Mouse (Mus musculus): Measurements from ENCODE around the gene Arid3c. TPM values are rescaled to one million over a fixed set of nuclear protein-coding genes. Genes with fewer than 3 reads are reported as not detected.
"Not testable (repeated sequence)": the region's sequence is repeated elsewhere in the genome, so short reads cannot be mapped to it uniquely, and the experiment has no call there.

The Arid3c gene
- total and polyA plus RNA-seq, 2 experiments from 2014 or later: not detected

DNA sequence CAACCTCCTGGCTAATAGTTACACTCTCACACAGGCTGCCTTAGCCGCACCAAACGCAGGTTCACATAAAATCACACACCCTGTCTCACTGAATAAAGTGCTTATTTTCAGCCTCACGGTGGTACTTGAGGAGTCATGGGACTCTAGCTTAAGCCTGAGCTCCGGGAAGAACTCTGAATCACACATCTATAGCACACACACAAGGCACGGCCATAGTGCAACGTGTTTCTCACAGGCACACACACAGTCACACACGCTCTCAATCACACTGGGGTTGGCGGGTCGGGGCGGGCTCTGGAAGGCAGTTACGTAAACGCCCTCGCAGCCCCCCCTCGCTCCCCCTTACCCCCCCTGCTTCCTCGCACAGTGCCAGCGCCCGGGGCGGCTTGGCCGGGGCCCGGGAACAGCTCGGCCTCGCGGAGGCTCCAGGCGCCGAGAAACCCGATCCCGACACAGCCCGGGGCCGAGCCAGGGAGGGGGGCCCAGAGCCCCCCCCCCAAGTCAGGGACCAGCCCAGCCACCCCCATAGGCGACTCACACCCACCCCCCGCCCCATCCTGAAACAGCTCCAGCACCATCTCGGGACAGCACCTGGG, 32.4 kb downstream of the Arid3c start:
- 14% methylated on average over 22 of the region's 32 CpGs for WGBS

DNA sequence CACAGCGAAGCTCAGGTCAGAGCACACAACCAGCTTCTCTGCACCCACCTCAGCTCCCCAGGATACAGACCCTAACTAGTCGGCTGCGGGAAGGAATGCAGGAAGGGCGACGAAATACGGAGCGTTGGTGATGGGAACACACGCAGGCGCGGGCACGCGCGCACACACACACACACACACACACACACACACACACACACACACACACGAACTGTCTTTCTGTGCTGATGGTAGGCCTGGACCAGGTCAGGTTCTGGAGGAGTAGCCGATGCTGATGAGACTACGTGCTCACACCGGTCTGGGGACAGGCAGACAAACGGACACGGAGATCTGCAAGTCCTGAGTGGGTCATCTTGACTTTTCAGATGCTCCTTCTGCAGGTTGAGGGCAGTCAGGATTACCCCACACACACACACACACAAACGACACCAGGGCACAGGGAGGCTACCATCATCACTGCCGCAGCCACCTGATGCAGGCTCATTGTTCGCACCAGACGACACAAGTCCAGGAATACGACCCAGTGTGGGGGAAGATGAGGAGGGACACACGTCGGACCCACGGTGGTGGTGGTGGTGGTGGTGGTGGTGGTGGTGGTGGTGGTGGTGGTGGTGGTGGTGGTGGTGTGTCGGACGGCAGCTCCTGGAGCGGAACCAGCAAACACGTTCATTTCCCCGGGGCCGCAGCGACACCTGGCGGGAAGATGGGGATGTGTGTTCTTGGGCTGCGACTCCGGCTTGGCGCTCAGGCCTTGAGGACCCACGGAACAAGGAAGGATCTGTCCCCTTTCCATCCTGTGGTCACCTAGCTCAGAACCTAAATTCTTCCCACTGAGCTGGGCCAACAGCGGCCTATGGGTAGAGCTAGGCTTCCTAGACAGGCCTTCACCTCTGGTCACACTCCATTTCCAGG, 33.8 kb downstream of the Arid3c start, which contains the start of gene Cntfr:
Cntfr (minus strand) TSS at position 160 of the 912 bp plus-strand sequence.
- H3K9me3 ChIP-seq (replicated peaks; ENCODE audit: control insufficient read depth, low read length); H3K27me3 ChIP-seq (ENCODE audit: control insufficient read depth, insufficient read depth, low read length); H3K36me3 ChIP-seq (replicated peaks; ENCODE audit: control insufficient read depth, insufficient read depth, low read length); H3K4me1 ChIP-seq (ENCODE audit: control insufficient read depth, insufficient read depth); DNase-seq (ENCODE audit: low spot score); ATAC-seq (ENCODE audit: insufficient read depth, low read depth); H3K9ac ChIP-seq (replicated peaks; ENCODE audit: low read depth, low read length); H3K4me3 ChIP-seq (ENCODE audit: low read depth, low read length); H3K27ac ChIP-seq (ENCODE audit: low read depth): not testable (repeated sequence)
- TF ChIP-seq CTCF (IDR thresholded peaks at IDR 0.05; ENCODE audit: low read depth): peak; percentile 69
- H3K4me2 ChIP-seq (ENCODE audit: low read depth, low read length): peak within 1 kb of the TSS; percentile 46
- WGBS: 9% methylated on average over 31 of the region's 40 CpGs

More for the DNA sequence above, 32.4 kb downstream of the Arid3c start:
- not testable (repeated sequence) for H3K27ac ChIP-seq (ENCODE audit: low read depth); DNase-seq (ENCODE audit: low spot score); H3K4me2 ChIP-seq (ENCODE audit: low read depth, low read length); ATAC-seq (ENCODE audit: insufficient read depth, low read depth); H3K36me3 ChIP-seq (replicated peaks; ENCODE audit: control insufficient read depth, insufficient read depth, low read length); H3K9me3 ChIP-seq (replicated peaks; ENCODE audit: control insufficient read depth, low read length); H3K4me3 ChIP-seq (ENCODE audit: low read depth, low read length); H3K9ac ChIP-seq (replicated peaks; ENCODE audit: low read depth, low read length); H3K27me3 ChIP-seq (ENCODE audit: control insufficient read depth, insufficient read depth, low read length); H3K4me1 ChIP-seq (ENCODE audit: control insufficient read depth, insufficient read depth)

DNA sequence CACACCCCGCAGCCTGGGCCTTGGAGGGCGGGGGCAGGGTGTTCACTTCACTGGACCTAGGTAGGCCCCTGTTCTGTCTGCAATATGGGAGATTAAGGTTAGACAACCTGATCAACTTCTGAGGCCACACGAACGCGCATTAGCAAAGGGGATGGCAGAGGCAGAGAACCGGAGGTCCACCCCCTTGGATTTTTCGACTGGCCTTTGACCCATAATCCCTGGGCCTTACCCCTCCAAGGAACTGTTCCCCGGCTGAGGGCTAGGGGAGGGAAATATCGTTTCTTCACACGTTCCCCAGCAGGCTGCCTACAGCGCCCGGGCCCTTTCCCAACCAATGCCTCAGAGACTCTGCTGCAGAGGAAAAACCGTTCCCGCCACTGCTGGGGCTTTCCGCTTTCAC, 34.5 kb downstream of the Arid3c start:
- DNase-seq (ENCODE audit: low spot score); H3K9ac ChIP-seq (replicated peaks; ENCODE audit: low read depth, low read length); H3K4me2 ChIP-seq (ENCODE audit: low read depth, low read length): not testable (repeated sequence)

DNA sequence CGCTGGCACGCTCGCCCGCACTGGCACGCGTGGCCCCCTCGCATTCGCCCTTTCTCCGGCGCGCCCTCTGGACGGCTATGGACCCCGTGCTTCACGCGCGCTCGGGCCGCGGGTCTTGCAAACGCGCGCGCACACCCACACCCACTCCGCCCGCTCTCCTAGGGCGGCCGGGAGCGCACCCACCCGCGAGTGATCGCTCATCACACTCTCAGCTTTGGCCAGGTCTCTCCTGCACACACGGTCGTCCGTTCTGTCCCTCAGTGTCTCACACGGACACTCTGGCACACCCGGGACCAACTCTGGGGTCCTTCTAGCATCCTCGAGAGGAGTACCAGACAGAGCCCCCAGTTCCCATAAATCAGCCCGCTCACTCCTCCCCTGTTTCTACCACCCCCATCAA, 35.1 kb downstream of the Arid3c start:
- not testable (repeated sequence) for ATAC-seq (ENCODE audit: insufficient read depth, low read depth); H3K36me3 ChIP-seq (replicated peaks; ENCODE audit: control insufficient read depth, insufficient read depth, low read length); H3K4me2 ChIP-seq (ENCODE audit: low read depth, low read length); H3K9me3 ChIP-seq (replicated peaks; ENCODE audit: control insufficient read depth, low read length); H3K4me3 ChIP-seq (ENCODE audit: low read depth, low read length); DNase-seq (ENCODE audit: low spot score); H3K4me1 ChIP-seq (ENCODE audit: control insufficient read depth, insufficient read depth); H3K27me3 ChIP-seq (ENCODE audit: control insufficient read depth, insufficient read depth, low read length); H3K9ac ChIP-seq (replicated peaks; ENCODE audit: low read depth, low read length); H3K27ac ChIP-seq (ENCODE audit: low read depth)
- 8% methylated on average over 13 of the region's 38 CpGs for WGBS

More for the DNA sequence above, 34.5 kb downstream of the Arid3c start:
- ATAC-seq (ENCODE audit: insufficient read depth, low read depth); H3K36me3 ChIP-seq (replicated peaks; ENCODE audit: control insufficient read depth, insufficient read depth, low read length); H3K27ac ChIP-seq (ENCODE audit: low read depth); H3K4me3 ChIP-seq (ENCODE audit: low read depth, low read length); H3K9me3 ChIP-seq (replicated peaks; ENCODE audit: control insufficient read depth, low read length); H3K27me3 ChIP-seq (ENCODE audit: control insufficient read depth, insufficient read depth, low read length); H3K4me1 ChIP-seq (ENCODE audit: control insufficient read depth, insufficient read depth): not testable (repeated sequence)
- 12% methylated on average over 11 of the region's 15 CpGs for WGBS

DNA sequence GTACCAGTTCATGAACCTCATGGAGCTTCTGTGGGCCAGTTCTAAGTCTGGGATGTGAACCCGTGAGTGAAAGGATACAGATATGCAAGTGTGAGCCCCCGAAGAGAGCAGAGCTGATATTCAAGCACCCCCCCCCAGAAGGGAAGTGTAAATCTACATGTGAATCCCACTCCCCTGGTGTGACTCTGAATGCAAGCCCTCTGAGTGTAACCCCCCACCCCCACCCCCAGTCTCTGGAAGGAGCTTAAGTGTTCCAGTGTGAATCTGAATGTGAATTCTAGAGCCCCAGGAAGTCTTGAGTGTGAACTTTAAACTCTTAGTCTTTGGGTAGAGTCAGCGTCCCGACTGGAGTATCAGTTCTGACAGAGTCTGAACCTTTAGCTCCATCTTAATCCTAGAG, 37.4 kb downstream of the Arid3c start:
- 29% methylated on average over 4 of the region's 4 CpGs for WGBS
- not testable (repeated sequence) for H3K4me2 ChIP-seq (ENCODE audit: low read depth, low read length); ATAC-seq (ENCODE audit: insufficient read depth, low read depth); H3K4me3 ChIP-seq (ENCODE audit: low read depth, low read length); H3K9me3 ChIP-seq (replicated peaks; ENCODE audit: control insufficient read depth, low read length); H3K27ac ChIP-seq (ENCODE audit: low read depth); DNase-seq (ENCODE audit: low spot score); H3K4me1 ChIP-seq (ENCODE audit: control insufficient read depth, insufficient read depth); H3K9ac ChIP-seq (replicated peaks; ENCODE audit: low read depth, low read length); H3K27me3 ChIP-seq (ENCODE audit: control insufficient read depth, insufficient read depth, low read length); H3K36me3 ChIP-seq (replicated peaks; ENCODE audit: control insufficient read depth, insufficient read depth, low read length)

DNA sequence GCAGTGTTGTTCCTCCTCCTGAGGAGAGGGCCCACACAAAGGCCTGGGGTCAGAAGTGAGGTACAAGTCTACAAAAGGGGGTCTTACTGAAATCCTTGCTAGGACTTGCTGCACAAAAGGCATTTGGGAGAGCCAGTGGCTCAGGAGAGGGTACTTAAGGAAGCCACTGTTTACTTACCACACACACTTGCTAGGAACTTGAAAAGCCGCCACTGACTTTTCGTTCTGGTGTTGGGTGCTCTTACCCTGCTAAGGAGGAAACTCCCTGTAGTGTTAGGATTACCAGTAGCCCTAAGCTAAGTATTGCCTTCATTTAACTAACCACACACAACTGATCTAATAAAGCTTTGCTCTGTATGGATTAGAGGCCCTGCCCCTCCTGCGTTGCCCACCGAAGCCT, 40.9 kb downstream of the Arid3c start:
- H3K36me3 ChIP-seq (replicated peaks; ENCODE audit: control insufficient read depth, insufficient read depth, low read length); H3K4me1 ChIP-seq (ENCODE audit: control insufficient read depth, insufficient read depth); H3K27me3 ChIP-seq (ENCODE audit: control insufficient read depth, insufficient read depth, low read length); H3K4me3 ChIP-seq (ENCODE audit: low read depth, low read length); DNase-seq (ENCODE audit: low spot score); H3K9me3 ChIP-seq (replicated peaks; ENCODE audit: control insufficient read depth, low read length); H3K4me2 ChIP-seq (ENCODE audit: low read depth, low read length); H3K27ac ChIP-seq (ENCODE audit: low read depth); H3K9ac ChIP-seq (replicated peaks; ENCODE audit: low read depth, low read length); ATAC-seq (ENCODE audit: insufficient read depth, low read depth): not testable (repeated sequence)
- no CpG with 5 or more reads among the region's 4 CpGs for WGBS

DNA sequence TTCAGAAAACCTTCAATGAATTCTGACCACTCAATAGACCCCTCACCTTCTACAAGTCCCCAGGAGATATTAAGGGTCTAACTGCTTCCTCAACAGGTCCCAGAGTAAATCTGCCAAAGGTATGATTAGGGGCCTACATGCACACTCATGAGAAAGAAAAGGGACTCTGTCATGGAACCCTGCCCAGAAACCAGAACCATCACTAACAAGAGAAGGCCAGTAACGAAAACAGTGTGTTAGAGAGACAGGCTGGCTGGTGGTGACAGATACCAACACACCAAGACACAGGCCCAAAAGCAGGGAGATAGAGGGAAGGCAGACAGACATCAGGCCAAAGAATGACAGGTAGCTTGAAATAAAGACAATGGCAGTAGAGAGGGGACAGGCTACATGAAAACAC, 42.4 kb downstream of the Arid3c start:
- not testable (repeated sequence) for H3K27me3 ChIP-seq (ENCODE audit: control insufficient read depth, insufficient read depth, low read length); H3K9me3 ChIP-seq (replicated peaks; ENCODE audit: control insufficient read depth, low read length); H3K4me2 ChIP-seq (ENCODE audit: low read depth, low read length); ATAC-seq (ENCODE audit: insufficient read depth, low read depth); H3K36me3 ChIP-seq (replicated peaks; ENCODE audit: control insufficient read depth, insufficient read depth, low read length); H3K27ac ChIP-seq (ENCODE audit: low read depth); H3K4me3 ChIP-seq (ENCODE audit: low read depth, low read length); H3K9ac ChIP-seq (replicated peaks; ENCODE audit: low read depth, low read length); H3K4me1 ChIP-seq (ENCODE audit: control insufficient read depth, insufficient read depth); DNase-seq (ENCODE audit: low spot score)
- WGBS: 54% methylated on average over 1 of the region's 1 CpGs

DNA sequence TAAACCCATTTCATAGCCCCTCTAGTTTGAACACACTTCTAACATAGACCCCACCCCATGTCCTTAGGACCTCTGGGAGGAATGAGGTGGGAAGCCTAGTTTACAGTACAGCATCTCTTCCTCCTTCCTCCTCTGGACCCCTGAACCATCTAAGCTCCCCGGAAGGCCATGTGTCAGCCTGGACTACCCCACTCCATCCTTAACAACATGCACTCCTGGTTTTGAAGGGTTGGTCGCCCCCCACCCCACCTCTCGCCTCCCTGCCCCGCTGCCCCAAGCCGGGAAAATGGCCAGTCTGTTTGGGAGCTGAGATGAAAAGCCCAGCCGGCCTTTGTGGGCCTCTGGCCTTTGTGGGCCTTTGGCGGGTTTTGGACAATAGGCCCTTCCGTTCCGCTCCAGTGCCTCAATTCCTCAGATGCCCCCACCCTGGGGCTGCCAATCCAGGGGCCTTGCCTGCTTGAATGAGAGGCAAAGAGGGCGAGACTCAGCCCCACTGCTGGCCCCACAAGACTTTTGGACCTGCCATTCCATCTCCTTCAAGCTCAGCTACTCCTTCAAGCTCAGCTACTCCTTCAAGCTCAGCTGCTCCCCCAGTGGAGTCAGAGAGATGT, 45.0 kb downstream of the Arid3c start:
- not testable (repeated sequence) for H3K4me2 ChIP-seq (ENCODE audit: low read depth, low read length); DNase-seq (ENCODE audit: low spot score); H3K4me3 ChIP-seq (ENCODE audit: low read depth, low read length); H3K4me1 ChIP-seq (ENCODE audit: control insufficient read depth, insufficient read depth); H3K9me3 ChIP-seq (replicated peaks; ENCODE audit: control insufficient read depth, low read length); H3K27ac ChIP-seq (ENCODE audit: low read depth); H3K36me3 ChIP-seq (replicated peaks; ENCODE audit: control insufficient read depth, insufficient read depth, low read length); H3K9ac ChIP-seq (replicated peaks; ENCODE audit: low read depth, low read length); ATAC-seq (ENCODE audit: insufficient read depth, low read depth)
- 75% methylated on average over 9 of the region's 10 CpGs for WGBS
- H3K27me3 ChIP-seq (ENCODE audit: control insufficient read depth, insufficient read depth, low read length): peaks cover 12% of the 10 kb centered on the region

Measured in heart, postnatal 0 days (tissue).